Mouse (Mus musculus) 3T3-L1 (cell line): ENCODE results near the gene Ikzf1.

Experiments
- DNase-seq: peaks from one replicate; pipeline ENCODE4 v3.0.0-alpha.2; 2015; ENCODE audit warnings: low read depth, low spot score

Ikzf1 gene

DNA sequence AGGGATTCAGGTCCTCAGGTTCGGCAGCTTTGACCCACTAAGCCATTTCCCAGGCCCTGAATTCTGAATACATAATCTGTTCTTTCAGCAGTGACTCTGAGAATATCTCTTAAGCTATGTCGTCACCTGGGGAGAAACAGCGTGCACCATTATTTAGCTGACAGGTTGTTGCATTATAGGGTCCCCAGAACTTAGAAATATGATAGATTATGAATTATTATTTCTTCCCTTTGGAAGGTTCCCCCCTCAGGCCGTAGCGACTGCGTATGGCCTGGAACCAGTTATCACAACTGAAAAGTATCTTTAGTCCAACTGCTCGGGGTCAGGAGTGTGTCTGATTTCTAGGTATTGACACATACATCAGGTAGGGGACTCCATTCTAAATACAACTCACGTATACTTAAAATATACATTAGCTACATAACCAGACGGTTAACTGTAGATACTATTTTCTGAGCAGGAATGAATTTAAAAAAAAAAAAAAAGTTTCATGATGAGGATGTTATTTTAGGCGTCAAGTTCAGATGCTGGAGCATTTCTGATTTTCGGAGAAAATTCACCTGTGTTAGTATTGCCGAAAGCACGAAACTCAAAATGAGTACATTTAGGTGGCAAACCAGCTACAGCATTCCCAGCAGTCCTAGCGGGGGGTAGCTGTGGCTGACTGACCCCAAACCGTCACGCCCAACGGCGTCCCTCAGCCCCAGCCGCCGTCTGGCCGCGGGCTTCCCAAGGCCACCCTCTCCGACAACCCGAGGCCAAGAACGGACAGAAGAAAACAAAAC lies 123.4 kb downstream of the Ikzf1 start:
- DNase-seq, result no peak

- peak; percentile 95 for DNase-seq
Measured at GRCm38 (mm10) chr11:11808820-11809403, 124.1 kb downstream of the Ikzf1 start, which contains the start of gene Fignl1. Gene Fignl1, minus strand, starts transcription at chr11:11808962.

- no peak for DNase-seq
Measured at GRCm38 (mm10) chr11:11809404-11810175, 124.8 kb downstream of the Ikzf1 start.

GRCm38 (mm10) chr11:11811906-11812480 lies 127.2 kb downstream of the Ikzf1 start:
- peak; percentile 90 for DNase-seq

GRCm38 (mm10) chr11:11815737-11816136 lies 130.9 kb downstream of the Ikzf1 start:
- DNase-seq, result no peak

DNA sequence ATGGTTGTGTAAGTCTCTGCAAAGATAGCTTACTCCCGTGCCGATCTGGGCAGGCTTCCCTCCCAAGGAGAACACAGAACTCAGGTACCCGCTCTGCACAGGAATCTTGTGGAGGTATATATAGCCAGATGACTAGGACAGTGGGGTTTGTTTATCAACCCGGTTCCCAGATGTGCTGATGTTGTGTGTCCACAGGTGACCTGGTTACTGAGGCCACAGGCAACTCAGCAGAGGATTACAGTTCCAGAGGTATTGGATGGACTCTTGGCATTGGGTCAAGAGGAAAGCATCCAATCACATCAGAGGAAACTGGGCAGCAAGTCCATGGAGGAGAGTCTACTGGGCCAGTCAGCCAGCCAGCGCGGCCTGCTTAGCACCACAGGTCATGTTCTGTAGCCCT lies 134.0 kb downstream of the Ikzf1 start:
- DNase-seq, result no peak

DNA sequence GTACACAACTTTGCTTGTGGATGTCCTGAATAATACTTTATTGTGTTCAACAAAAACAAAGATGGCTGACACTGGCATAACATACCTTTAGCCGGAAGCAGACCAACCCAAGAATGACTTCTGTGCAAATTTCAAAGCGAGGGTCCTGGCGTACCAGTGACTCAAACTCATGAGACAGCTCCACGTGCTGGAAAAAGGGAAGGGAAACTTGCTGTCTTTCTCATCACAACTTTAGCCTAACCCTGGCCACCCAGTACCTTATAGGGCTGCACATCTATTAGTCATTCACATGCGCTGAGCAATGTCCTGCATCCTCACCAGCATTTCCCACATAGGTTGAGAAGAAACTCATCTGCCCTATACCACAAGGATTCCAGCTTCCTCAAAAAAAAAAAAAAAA lies 134.4 kb downstream of the Ikzf1 start:
- DNase-seq, result no peak

- peak; percentile 100 for DNase-seq
Measured at GRCm38 (mm10) chr11:11820251-11820650, 135.4 kb downstream of the Ikzf1 start.

DNA sequence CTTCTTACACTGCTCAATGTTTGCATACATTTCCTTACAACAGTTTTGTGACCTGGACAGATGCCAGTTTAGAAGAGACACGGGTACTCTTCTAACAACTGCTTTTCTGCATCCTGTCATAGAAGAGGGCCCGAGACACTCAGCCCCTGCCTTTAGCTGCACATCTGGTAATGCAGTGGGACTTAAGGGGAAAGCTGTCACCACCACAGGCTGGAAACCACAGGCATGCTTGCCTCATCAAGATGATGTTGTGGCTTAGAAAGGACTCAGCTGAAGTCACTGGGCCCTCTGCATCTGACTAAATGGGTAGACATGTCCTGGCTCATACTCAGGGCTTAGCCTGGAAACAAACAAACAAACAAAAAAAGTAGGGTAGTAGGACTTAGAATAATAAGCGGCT lies 135.9 kb downstream of the Ikzf1 start:
- DNase-seq, result peak; percentile 97

DNA sequence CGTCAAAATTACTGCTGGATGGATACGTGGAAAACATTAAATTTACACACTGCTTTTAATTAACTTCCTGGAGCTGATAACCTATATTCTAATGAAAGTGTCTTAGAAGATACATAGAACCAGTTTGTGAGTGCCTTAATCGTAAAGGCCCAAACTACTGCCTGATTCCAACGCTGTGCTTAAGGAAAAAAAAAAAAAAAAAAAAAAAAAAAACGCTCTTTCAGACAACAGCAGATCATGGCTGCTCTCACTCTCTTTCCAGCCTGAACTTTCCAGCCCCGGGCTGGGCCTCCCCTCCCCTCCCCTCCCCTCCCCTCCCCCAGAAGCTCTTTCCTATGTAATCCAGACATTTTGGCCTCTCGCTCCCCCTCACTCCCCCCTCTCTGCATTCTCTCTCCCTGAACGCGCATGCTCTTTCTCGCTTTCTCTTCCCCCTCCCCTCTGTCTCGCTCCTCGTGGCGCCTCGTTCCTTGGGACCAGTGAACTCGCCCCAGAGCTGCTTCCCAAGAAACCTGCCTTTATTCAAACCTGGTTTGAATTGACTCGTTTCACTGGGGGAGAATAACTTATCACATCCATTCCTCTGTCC lies 136.7 kb downstream of the Ikzf1 start:
- DNase-seq, result no peak
